Mouse (Mus musculus) heart, adult 2 months (tissue): ENCODE results near the gene Alg3. TPM values are rescaled to one million over a fixed set of nuclear protein-coding genes. Genes with fewer than 3 reads are reported as not detected.
A peak's percentile ranks its signal among the peaks of the same experiment; 100 is the strongest.

Experiments used
- DNase-seq, 2 experiments: peaks; one replicate each; pipeline ENCODE4 v3.0.0; 2021
- H3K27ac ChIP-seq: fragments of 200-600 bp; 2 replicates; pipeline ENCODE4 v1.8.1; 2022
- H3K27me3 ChIP-seq: fragments of 200-500 bp; 2 replicates; pipeline ENCODE4 v1.6.1; 2012; ENCODE audit warnings: mild to moderate bottlenecking, low read length, inconsistent platforms, mixed read lengths; ENCODE audit not compliant: control insufficient read depth, insufficient read depth
- H3K36me3 ChIP-seq: fragments of 200-500 bp; 2 replicates; pipeline ENCODE4 v1.6.1; 2012; ENCODE audit warnings: low read length, inconsistent platforms; ENCODE audit not compliant: control insufficient read depth, insufficient read depth
- H3K4me1 ChIP-seq: fragments of 200-500 bp; 2 replicates; pipeline ENCODE4 v1.6.1; 2011; ENCODE audit warnings: low read length; ENCODE audit not compliant: control insufficient read depth, insufficient read depth
- H3K4me3 ChIP-seq: fragments of 200-600 bp; 2 replicates; pipeline ENCODE4 v1.8.1; 2022
- H3K79me2 ChIP-seq: fragments of 200-500 bp; replicated peaks from 2 replicates; pipeline ENCODE4 v1.6.1; 2012; ENCODE audit warnings: mild to moderate bottlenecking, inconsistent platforms, low read length, moderate library complexity, mixed read lengths; ENCODE audit not compliant: control insufficient read depth, insufficient read depth
- H3K9ac ChIP-seq: fragments of 200-500 bp; 2 replicates; pipeline ENCODE4 v1.6.1; 2012; ENCODE audit warnings: low read depth, mild to moderate bottlenecking, control low read depth, inconsistent platforms, low read length, mixed read lengths
- CTCF ChIP-seq: fragments of 200-600 bp; IDR thresholded peaks from 2 replicates; pipeline ENCODE4 v1.8.1; 2022; ENCODE audit warnings: antibody characterized with exemption, mild to moderate bottlenecking, moderate library complexity
- EP300 ChIP-seq: fragments of 200-500 bp; IDR thresholded peaks from 2 replicates; pipeline ENCODE4 v1.6.1; 2011; ENCODE audit warnings: low read depth, low read length, control low read depth; ENCODE audit not compliant: insufficient read depth
- POLR2A ChIP-seq: fragments of 200-500 bp; IDR thresholded peaks from 2 replicates; pipeline ENCODE4 v1.6.1; 2011; ENCODE audit warnings: mild to moderate bottlenecking, low read depth, low read length, control low read depth; ENCODE audit not compliant: insufficient read depth
- WGBS: fragments of 180-500 bp; shearing (Covaris S2); methylation state at CpG from one replicate; pipeline ENCODE4 v1.1.7; 2018; 5-methylcytosine and 5-hydroxymethylcytosine counted together
- intact Hi-C: fragments of 180-260 bp; cut with DNase I; formaldehyde crosslinking; loops from one replicate; pipeline ENCODE4 v1.15.1; 2025
- polyA plus RNA-seq: library from polyadenylated mRNA; depleted of rRNA; stranded (reverse); fragments of >200 nt; gene quantifications from 2 replicates; pipeline ENCODE4 v1.2.3, GENCODE M21; 2012
- total RNA-seq, 2 experiments: library from RNA; stranded (reverse); gene quantifications; 2 replicates each; pipeline ENCODE4 v1.2.3; 2021

Alg3 gene
- total and polyA plus RNA-seq, 3 experiments, result 9.9 to 19.2 (median 10.4) TPM

DNA sequence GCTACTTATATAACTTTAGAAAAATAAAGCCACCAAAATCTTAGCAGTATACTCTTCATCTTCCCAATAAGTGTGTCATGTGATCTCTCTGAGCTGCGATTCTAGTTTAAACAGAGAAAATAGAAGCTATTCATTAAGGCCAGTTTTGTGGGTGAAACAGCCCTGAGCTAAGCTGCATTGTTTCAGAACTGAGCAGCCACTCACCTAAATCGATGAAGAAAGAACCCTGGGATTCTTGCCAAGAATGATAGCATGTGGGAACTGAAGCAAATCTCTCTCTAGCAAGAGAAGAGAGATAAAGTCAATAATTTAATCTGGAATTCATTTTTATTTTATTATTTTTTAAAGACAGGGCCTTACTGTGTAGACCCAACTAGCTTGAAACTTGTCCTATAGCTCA lies 11.7 kb upstream of the Alg3 start:
- TF ChIP-seq EP300 (no peak), CTCF (no peak), POLR2A (no peak)
- Histone ChIP-seq H3K36me3 (no peaks in the 10 kb centered on the region), H3K27me3 (no peaks in the 10 kb centered on the region), H3K9ac (no peak overlapping the region), H3K4me1 (peaks cover 1% of the 10 kb centered on the region; the same call in 1 of the 2 replicates), H3K79me2 (no peaks in the 10 kb centered on the region), H3K27ac (no peak overlapping the region), H3K4me3 (no peak overlapping the region)
- 54% methylated on average over 2 of the region's 2 CpGs for WGBS
- intact Hi-C loops, result loop anchor here (2.0 kb wide), 1 partner anchor 28 kb away; the partner anchor contains the start of gene Psmd2
- DNase-seq, result no peak

DNA sequence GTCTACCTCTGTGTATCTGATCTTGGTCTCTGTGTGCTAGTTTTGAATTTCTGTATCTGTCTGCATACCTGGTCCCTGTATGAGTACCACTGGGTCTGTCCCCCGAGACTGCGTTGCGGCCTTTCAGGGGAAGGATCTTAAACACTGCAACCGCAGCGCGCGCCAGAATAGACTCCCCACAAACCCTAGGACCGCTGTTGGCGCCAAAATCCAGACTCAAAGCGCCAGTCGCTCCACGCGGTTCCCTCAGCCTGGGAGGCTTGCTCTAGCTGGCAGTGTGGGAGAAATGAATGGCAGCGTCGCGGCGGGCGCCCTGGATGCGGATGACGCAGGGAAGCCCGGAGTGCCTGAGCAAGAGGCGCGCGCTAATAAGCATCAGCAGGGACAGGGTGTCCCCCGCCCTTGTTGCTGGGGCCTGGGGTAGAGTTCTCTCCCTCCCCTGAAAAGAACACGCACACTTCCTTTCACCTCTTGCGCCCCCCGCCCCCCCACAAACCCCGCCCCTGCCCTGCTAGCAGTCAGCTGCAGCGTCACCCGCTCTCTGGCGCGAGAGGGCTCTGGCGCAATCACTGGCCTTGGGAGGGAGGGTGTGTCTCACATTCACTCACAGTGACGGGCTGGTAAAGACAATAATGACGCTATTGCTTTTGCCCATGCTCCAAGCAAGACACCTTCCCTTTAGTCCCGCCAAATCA lies 10.6 kb upstream of the Alg3 start:
- no peak overlapping the region for H3K27ac ChIP-seq
- TF ChIP-seq EP300 (no peak), CTCF (no peak), POLR2A (no peak)
- peak; percentile 75 to 78 for DNase-seq
- WGBS, result 0% methylated on average over 37 of the region's 37 CpGs
- peak overlapping the region; percentile 56 for H3K4me3 ChIP-seq
- no peaks in the 10 kb centered on the region for H3K79me2 ChIP-seq
- peaks cover 1% of the 10 kb centered on the region; the same call in 1 of the 2 replicates for H3K4me1 ChIP-seq
- peak overlapping the region; percentile 72; the same call in 1 of the 2 replicates for H3K9ac ChIP-seq
- H3K36me3 ChIP-seq, result no peaks in the 10 kb centered on the region
- H3K27me3 ChIP-seq, result no peaks in the 10 kb centered on the region
- intact Hi-C loops, result loop anchor here (2.0 kb wide), 1 partner anchor 29 kb away; the partner anchor contains the start of gene Psmd2

DNA sequence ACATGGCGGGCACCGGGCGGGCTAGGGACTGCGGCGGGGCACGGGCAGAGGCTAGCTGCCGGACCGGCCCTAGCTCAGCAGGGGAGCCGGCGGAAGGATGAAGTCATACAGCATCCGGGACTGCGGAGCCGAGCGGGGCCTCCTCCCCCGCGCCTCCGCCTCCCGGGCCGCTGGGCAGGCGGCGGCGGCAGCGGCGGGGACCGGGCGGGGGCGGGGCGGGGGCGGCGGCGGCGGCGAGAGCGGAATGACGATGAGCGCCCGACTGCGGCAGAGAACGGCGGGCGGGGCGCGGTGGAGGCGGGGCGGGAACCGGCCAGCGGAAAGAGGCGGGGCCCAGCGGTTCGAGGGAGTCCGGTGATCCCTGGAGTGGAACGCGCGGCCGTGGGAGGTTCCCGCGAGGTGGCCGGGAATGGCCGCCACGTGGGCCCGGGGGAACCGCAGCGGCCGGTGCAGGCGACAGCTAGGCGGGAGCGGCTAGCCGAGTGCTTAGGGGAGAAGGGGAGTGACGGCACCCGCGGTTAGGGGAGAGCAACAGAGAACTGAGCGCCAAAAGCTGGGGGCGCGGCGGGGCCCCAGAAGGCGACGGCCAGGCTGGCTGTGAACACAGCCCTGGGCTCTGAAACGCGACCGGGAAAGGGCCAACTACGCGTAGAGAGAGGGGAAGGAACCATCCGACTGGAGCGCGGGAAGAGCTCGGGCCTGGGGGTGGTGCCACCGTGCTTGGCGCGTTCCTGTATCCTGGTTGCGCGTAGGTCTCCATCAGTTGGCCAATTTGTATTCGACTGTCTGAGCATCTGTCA lies 9.9 kb upstream of the Alg3 start, which contains the start of gene Camk2n2:
Gene Camk2n2 (minus strand): TSS at position 97 of the 800 bp plus-strand sequence.
- no peaks in the 10 kb centered on the region for H3K27me3 ChIP-seq
- no peaks in the 10 kb centered on the region for H3K36me3 ChIP-seq
- H3K27ac ChIP-seq, result no peak within 1 kb of the TSS
- no peaks in the 10 kb centered on the region for H3K79me2 ChIP-seq
- TF ChIP-seq POLR2A (no peak), EP300 (no peak), CTCF (no peak)
- WGBS, result under 1% methylated on average over 75 of the region's 92 CpGs
- DNase-seq, result peak; percentile 82 to 84
- peak within 1 kb of the TSS; percentile 72 for H3K9ac ChIP-seq
- peaks cover 1% of the 10 kb centered on the region; the same call in 1 of the 2 replicates for H3K4me1 ChIP-seq
- intact Hi-C loops, result no loop called here
- H3K4me3 ChIP-seq, result peak within 1 kb of the TSS; percentile 56

DNA sequence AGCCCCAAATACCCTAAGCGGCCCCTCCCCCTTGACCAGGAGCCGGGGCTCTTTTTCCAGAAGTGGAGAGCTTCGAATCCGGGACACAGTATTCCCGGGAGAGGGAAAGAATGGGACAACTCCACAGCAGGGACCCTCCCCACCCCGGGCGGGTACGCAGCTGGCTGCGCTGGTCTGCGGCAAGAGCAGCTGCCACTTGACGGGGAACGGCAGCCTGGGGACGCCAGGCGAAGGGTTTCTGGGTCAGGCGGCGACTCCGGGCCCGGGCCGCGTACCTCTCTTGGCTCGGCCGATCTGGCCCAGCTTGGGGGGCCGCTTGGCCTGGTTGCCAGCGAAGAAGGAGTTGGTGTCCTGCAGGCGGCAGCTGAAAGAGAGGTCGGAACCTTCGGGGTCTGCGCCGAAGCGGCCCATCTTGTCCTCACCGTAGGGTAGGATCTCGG lies 9.2 kb upstream of the Alg3 start:
- H3K27me3 ChIP-seq, result no peaks in the 10 kb centered on the region
- intact Hi-C loops, result loop anchor here (1.0 kb wide), 1 partner anchor 9 kb away; the partner anchor contains the start of genes Alg3, Eef1akmt4 and Gm49333
- peak overlapping the region; percentile 56 for H3K4me3 ChIP-seq
- H3K9ac ChIP-seq, result peak overlapping the region; percentile 49
- H3K79me2 ChIP-seq, result no peaks in the 10 kb centered on the region
- DNase-seq, result no peak
- H3K36me3 ChIP-seq, result no peaks in the 10 kb centered on the region
- TF ChIP-seq EP300 (no peak), POLR2A (no peak), CTCF (no peak)
- H3K27ac ChIP-seq, result no peak overlapping the region
- WGBS, result under 1% methylated on average over 32 of the region's 32 CpGs
- H3K4me1 ChIP-seq, result peaks cover 1% of the 10 kb centered on the region; the same call in 1 of the 2 replicates

GRCm38 (mm10) chr16:20620399-20620735 lies 8.8 kb upstream of the Alg3 start:
- Histone ChIP-seq H3K4me1 (peaks cover 1% of the 10 kb centered on the region; the same call in 1 of the 2 replicates), H3K4me3 (peak overlapping the region; percentile 56; the same call in 1 of the 2 replicates), H3K36me3 (no peaks in the 10 kb centered on the region), H3K9ac (no peak overlapping the region), H3K79me2 (no peaks in the 10 kb centered on the region), H3K27me3 (no peaks in the 10 kb centered on the region), H3K27ac (no peak overlapping the region)
- intact Hi-C loops, result loop anchor here (1.0 kb wide), 1 partner anchor 9 kb away; the partner anchor contains the start of genes Alg3, Eef1akmt4 and Gm49333
- DNase-seq, result no peak
- 0% methylated on average over 9 of the region's 9 CpGs for WGBS
- TF ChIP-seq POLR2A, result no peak
- TF ChIP-seq EP300, result no peak
- TF ChIP-seq CTCF, result no peak
